Mouse (Mus musculus) CH12.LX (cell line): ENCODE data around the gene Tigit.
A peak's percentile ranks its signal among the peaks of the same experiment; 100 is the strongest.

ENCODE experiments used
- CTCF ChIP-seq, 2 experiments: IDR thresholded peaks in 1 of 2; conservative IDR thresholded peaks in 1 of 2; 2 replicates each; pipeline ENCODE4 v1.5.1; 2011 to 2012; ENCODE audit warnings: low read depth in 2 of 2, low read length in 2 of 2, improper control_type of control experiment in 1 of 2, inconsistent platforms in 1 of 2, mild to moderate bottlenecking in 1 of 2, moderate library complexity in 1 of 2
- EP300 ChIP-seq: IDR thresholded peaks from 2 replicates; pipeline ENCODE4 v1.6.1; 2011; ENCODE audit warnings: low read length, improper control_type of control experiment
- POLR2A ChIP-seq: IDR thresholded peaks from 2 replicates; pipeline ENCODE4 v1.6.1; 2011; ENCODE audit warnings: low read depth, mild to moderate bottlenecking, improper control_type of control experiment, low read length
- RCOR1 ChIP-seq: conservative IDR thresholded peaks from 2 replicates; pipeline ENCODE4 v1.6.1; 2012; ENCODE audit warnings: low read depth, mild to moderate bottlenecking, inconsistent platforms, low read length, improper control_type of control experiment
- ZNF384 ChIP-seq: IDR thresholded peaks from 2 replicates; pipeline ENCODE4 v1.6.1; 2012; ENCODE audit warnings: low read depth, low read length, improper control_type of control experiment, inconsistent platforms

GRCm38 (mm10) chr16:43672697-43673096 lies 8.8 kb upstream of the Tigit start:
- TF ChIP-seq POLR2A (no peak), EP300 (peak; percentile 41; the same call in 1 of the 2 replicates), CTCF (conservative IDR thresholded peaks at IDR 0.05 in 1 of 2, IDR thresholded peaks at IDR 0.05 in 1 of 2; ENCODE audit: low read depth in 2 of 2, low read length in 2 of 2) (no peak), RCOR1 (no peak), ZNF384 (no peak)
